Mouse (Mus musculus): ENCODE measurements around the gene Krt78.

DNA sequence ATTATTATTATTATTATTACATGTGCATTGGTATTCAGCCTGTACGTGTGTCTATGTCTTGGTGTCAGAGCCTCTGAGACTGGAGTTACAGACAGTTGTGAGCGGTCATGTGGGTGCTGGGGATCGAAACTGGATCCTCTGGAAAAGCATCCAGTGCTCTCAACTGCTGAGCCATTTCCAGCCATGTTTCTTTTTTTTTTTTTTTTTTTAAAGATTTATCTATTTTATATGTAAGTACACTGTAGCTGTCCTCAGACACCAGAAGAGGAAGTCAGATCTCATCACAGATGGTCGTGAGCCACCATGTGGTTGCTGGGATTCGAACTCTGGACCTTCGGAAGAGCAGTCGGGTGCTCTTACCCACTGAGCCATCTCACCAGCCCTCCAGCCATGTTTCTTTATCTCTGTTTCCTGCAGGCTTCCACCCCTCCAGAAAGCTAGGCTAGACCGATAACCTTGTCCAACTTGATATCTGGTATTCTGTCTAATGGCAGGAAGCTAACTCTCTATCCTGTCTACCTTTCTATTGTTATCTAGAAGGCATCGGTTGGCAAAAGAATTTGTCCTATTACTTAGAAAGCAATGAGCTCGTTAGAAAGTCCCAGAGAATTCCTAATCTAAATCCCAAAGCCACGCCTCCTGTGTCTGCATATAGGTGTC is 45.7 kb upstream of the Krt78 start:
- TF ChIP-seq CTCF (IDR thresholded peaks at IDR 0.05; ENCODE audit: insufficient read depth, low read length), result no peak
- TF ChIP-seq POLR2A (IDR thresholded peaks at IDR 0.05; ENCODE audit: borderline replicate concordance, extremely low read depth, low read depth, low read length), result no peak

Measured in lung, adult 2 months (tissue).